Comparison of ENCODE assay signal across 12 mouse cellular contexts in the genomic region with DNA sequence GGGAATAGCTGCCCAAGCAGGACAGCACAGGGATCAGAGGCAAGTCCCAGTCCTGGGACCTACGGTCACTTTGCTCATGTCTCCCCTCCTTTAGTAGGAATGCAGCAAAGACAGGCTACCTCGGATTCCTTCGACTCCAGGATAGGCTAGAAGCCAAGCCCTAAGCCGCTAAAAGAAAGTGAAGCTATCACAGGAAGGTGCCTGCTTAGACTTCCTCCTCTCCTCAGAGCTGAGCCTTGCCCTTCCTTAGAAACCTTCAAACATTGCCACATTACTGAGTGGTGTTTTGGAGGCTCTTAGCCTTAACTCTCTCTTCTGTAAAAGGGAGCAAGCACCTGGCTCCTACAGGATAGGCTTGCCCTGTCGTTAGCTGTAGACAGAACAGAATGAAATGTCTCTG. TPM values are rescaled to one million over a fixed set of nuclear protein-coding genes. Genes with fewer than 3 reads are reported as not detected.
DNase-seq lines count a peak whose midpoint lies in the region; ATAC-seq and TF ChIP-seq lines count a peak whose summit lies in the region.
"Had no signal": no experiment of that assay in that cellular context is flagged by ENCODE, and none has a peak within 500 bp of the region (broad histone marks: within the 10 kb centered on the region; RNA-seq: fewer than 3 reads in every experiment).

No protein-coding gene starts in this region.

- peaks cover 78% of the 10 kb centered on the region for H3K4me1 ChIP-seq in heart, embryonic 10.5 days
- H3K4me1 ChIP-seq in E14TG2a.4 (replicated peaks; ENCODE audit: low read depth, low read length), result peaks cover 98% of the 10 kb centered on the region
- H3K4me1 ChIP-seq in hindbrain, embryonic 11.5 days (replicated peaks; ENCODE audit: control insufficient read depth, insufficient read depth, low read length), result peaks cover 36% of the 10 kb centered on the region

- no peak for TF ChIP-seq CTCF in E14TG2a.4 (conservative IDR thresholded peaks at IDR 0.05; ENCODE audit: low read length)

- ATAC-seq in hindbrain, embryonic 11.5 days (ENCODE audit: low FRiP score), result no peak

- H3K27me3 ChIP-seq in heart, embryonic 10.5 days (ENCODE audit: insufficient read depth, poor library complexity, severe bottlenecking), result peaks cover 44% of the 10 kb centered on the region
- H3K27me3 ChIP-seq in E14TG2a.4 (ENCODE audit: insufficient read depth, low read length), result peaks cover 74% of the 10 kb centered on the region
- peaks cover 8% of the 10 kb centered on the region for H3K27me3 ChIP-seq in hindbrain, embryonic 11.5 days (ENCODE audit: control insufficient read depth, insufficient read depth, low read length)
- H3K27me3 ChIP-seq: hindbrain, embryonic 15.5 days had no signal

- H3K9ac ChIP-seq in hindbrain, embryonic 11.5 days (ENCODE audit: low read depth, low read length), result peak overlapping the region; percentile 35; the same call in 1 of the 2 replicates
- H3K9ac ChIP-seq: hindbrain, embryonic 15.5 days had no signal

- DNase-seq in heart, embryonic 10.5 days (ENCODE audit: low spot score), result no peak
- DNase-seq in heart, postnatal 36 days, result no peak
- no peak for DNase-seq in hindbrain, embryonic 11.5 days (ENCODE audit: low spot score)
- DNase-seq in lung, postnatal 36 days, result peak; percentile 58
- DNase-seq in ovary, postnatal 36 days (ENCODE audit: low spot score), result no peak
- DNase-seq in cerebellum, postnatal 36 days, result no peak
- DNase-seq in frontal cortex, postnatal 36 days (ENCODE audit: low spot score in 2 of 2), result no peak
- DNase-seq: right cerebral cortex, adult 18-20 months had no signal

- H3K27ac ChIP-seq in heart, embryonic 10.5 days, result peak overlapping the region; percentile 26; the same call in 1 of the 2 replicates
- H3K27ac ChIP-seq in hindbrain, embryonic 11.5 days (ENCODE audit: low read depth, low read length), result peak overlapping the region; percentile 56

- H3K36me3 ChIP-seq in heart, embryonic 10.5 days, result 0 out of 2 replicates have a peak, but pooled peaks cover 10% of the 10 kb centered on the region
- H3K36me3 ChIP-seq in E14TG2a.4 (ENCODE audit: insufficient read depth, low read length), result 0 out of 2 replicates have a peak, but pooled peaks cover 5% of the 10 kb centered on the region
- no peaks in the 10 kb centered on the region for H3K36me3 ChIP-seq in hindbrain, embryonic 11.5 days (ENCODE audit: control insufficient read depth, insufficient read depth, low read length)
- H3K36me3 ChIP-seq: hindbrain, embryonic 15.5 days had no signal

- peak overlapping the region; percentile 36 for H3K4me3 ChIP-seq in heart, embryonic 10.5 days
- H3K4me3 ChIP-seq in E14TG2a.4 (replicated peaks; ENCODE audit: low read length), result peak overlapping the region; percentile 23
- H3K4me3 ChIP-seq in hindbrain, embryonic 11.5 days (ENCODE audit: low read depth, low read length), result no peak overlapping the region
- H3K4me3 ChIP-seq: hindbrain, embryonic 15.5 days had no signal

- intact Hi-C loops in heart, postnatal 36 days (cut with DNase I), result loop anchor here (2.0 kb wide), 1 partner anchor 116 kb away; no protein-coding TSS in a partner anchor

- H3K9me3 ChIP-seq in heart, embryonic 10.5 days, result no peaks in the 10 kb centered on the region
- no peaks in the 10 kb centered on the region for H3K9me3 ChIP-seq in E14TG2a.4 (ENCODE audit: low read length)
- H3K9me3 ChIP-seq in hindbrain, embryonic 11.5 days (ENCODE audit: control insufficient read depth, low read length), result no peaks in the 10 kb centered on the region
- H3K9me3 ChIP-seq: hindbrain, embryonic 15.5 days had no signal

- WGBS in heart, embryonic 10.5 days, result 27% methylated on average over 5 of the region's 5 CpGs
- 48% methylated on average over 5 of the region's 5 CpGs for WGBS in hindbrain, embryonic 11.5 days

- no peak overlapping the region for H3K4me2 ChIP-seq in hindbrain, embryonic 11.5 days (replicated peaks; ENCODE audit: low read depth, low read length)

RNA-seq across cellular contexts. Expression of gene Tppp3, which starts 3.4 kb away (rescaled TPM):
- polyA plus RNA-seq in heart, embryonic 10.5 days (2016; fragmentation: Nextera tagmentation; extraction: Ambion mirVana), result 25.5 and 28.4 TPM in 2 replicates
- total RNA-seq in heart, postnatal 36 days (2021), result 10 to 100 TPM; 43.3 to 45.7 TPM
- polyA plus RNA-seq in hindbrain, embryonic 11.5 days (2014; fragmentation: Nextera tagmentation; extraction: Ambion mirVana), result 206 and 218 TPM in 2 replicates

RNA-seq across cellular contexts. Expression of gene Zdhhc1, which starts 22.0 kb away (rescaled TPM):
- polyA plus RNA-seq in heart, embryonic 10.5 days (2016; fragmentation: Nextera tagmentation; extraction: Ambion mirVana), result 16.1 and 21.6 TPM in 2 replicates
- 10 to 100 TPM; 14.5 to 14.9 TPM for total RNA-seq in heart, postnatal 36 days (2021)
- 19.0 and 19.7 TPM in 2 replicates for polyA plus RNA-seq in hindbrain, embryonic 11.5 days (2014; fragmentation: Nextera tagmentation; extraction: Ambion mirVana)

RNA-seq across cellular contexts. Expression of gene Hsd11b2, which starts 43.9 kb away (rescaled TPM):
- 14.8 and 37.5 TPM in 2 replicates for polyA plus RNA-seq in heart, embryonic 10.5 days (2016; fragmentation: Nextera tagmentation; extraction: Ambion mirVana)
- not detected for total RNA-seq in heart, postnatal 36 days (2021)
- 19.6 and 21.1 TPM in 2 replicates for polyA plus RNA-seq in hindbrain, embryonic 11.5 days (2014; fragmentation: Nextera tagmentation; extraction: Ambion mirVana)
- total RNA-seq: left cerebral cortex, adult 18-20 months; megakaryocyte, adult 5-6 weeks had no signal
